Mouse (Mus musculus): Measurements from ENCODE around the gene Gpr161. TPM values are rescaled to one million over a fixed set of nuclear protein-coding genes. Genes with fewer than 3 reads are reported as not detected.

The Gpr161 gene
- 0.57 and 0.59 TPM in 2 replicates for polyA plus RNA-seq (2015; fragmentation: Nextera tagmentation; extraction: Ambion mirVana)

DNA sequence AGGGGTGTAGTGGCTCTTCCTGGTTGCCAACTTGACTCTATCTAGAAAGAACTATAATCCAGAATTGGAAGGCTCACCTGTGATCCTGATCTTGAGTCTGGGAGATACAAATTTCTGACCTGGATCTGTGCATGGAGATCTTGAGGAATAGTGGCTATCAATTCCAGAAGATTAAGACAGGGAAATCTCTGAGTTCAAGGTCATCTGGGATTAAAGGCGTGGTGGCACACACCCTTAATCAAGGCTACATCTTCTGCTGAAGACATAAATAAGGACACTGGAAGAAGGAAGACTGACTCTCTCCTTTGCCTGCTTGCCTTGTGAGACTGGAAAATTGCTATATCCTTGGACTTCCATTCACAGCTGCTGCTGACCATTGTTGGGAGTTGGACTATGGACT, at the start of gene Gpr161:
Gene Gpr161, plus strand, starts transcription at position 301 of the 400 bp plus-strand sequence.
- no peaks in the 10 kb centered on the region for H3K4me1 ChIP-seq

DNA sequence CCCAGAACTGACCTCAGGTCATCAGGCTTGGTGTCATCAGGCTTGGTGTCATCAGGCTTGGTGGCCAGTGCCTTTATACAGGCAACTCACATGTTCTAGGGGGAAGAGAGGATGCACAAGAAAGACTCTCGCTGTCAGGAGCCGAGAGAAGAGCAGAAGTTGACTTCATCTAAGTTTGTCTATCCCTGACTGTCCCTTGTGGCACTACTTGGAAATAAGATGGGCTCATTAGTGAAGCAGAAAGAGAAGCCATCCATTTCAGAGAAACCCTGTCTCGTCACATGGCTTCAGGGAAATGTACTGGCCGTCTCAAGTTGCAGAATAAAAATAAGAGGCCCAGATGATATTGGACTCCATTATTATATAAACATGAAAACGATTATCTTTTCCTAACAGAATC, 49.0 kb upstream of the Gpr161 start:
- Histone ChIP-seq H3K9ac (no peak overlapping the region), H3K27me3 (replicated peaks) (no peaks in the 10 kb centered on the region), H3K36me3 (no peaks in the 10 kb centered on the region), H3K27ac (replicated peaks) (no peak overlapping the region), H3K9me3 (no peaks in the 10 kb centered on the region), H3K4me2 (no peak overlapping the region), H3K4me1 (no peaks in the 10 kb centered on the region), H3K4me3 (no peak overlapping the region)
- WGBS, result 75% methylated on average over 5 of the region's 5 CpGs
- no peak for ATAC-seq (ENCODE audit: extremely low read depth, insufficient number of reproducible peaks, low FRiP score, low TSS enrichment)

More for the DNA sequence above, at the start of gene Gpr161:
- no peaks in the 10 kb centered on the region for H3K9me3 ChIP-seq
- H3K27ac ChIP-seq (replicated peaks), result no peak within 1 kb of the TSS
- H3K36me3 ChIP-seq, result peaks cover 27% of the 10 kb centered on the region
- 88% methylated on average over 1 of the region's 1 CpGs for WGBS
- no peaks in the 10 kb centered on the region for H3K27me3 ChIP-seq (replicated peaks)
- no peak for ATAC-seq (ENCODE audit: extremely low read depth, insufficient number of reproducible peaks, low FRiP score, low TSS enrichment)
- H3K4me2 ChIP-seq, result no peak within 1 kb of the TSS
- H3K4me3 ChIP-seq, result no peak within 1 kb of the TSS
- no peak within 1 kb of the TSS for H3K9ac ChIP-seq

DNA sequence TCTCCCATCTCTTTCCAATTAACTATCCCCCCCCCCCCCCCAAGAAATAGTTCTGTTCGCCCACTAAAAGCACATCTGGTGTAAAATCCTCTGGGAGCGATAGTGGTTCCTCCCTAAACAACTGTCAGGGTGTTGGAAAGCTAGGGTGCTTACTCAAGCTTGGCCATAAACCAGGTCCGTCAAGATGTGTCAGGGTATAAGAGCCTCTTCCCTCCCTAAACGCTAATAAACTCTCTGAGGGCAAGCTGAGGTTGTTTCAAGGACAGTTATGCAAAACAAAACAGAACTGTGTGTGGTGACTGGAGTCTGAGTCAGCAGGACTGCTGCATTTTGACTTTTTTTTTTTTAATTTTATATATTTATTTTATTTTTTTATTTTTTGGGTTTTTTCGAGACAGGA, 48.5 kb upstream of the Gpr161 start:
- ATAC-seq (ENCODE audit: extremely low read depth, insufficient number of reproducible peaks, low FRiP score, low TSS enrichment), result no peak
- 71% methylated on average over 5 of the region's 5 CpGs for WGBS
- Histone ChIP-seq H3K4me1 (no peaks in the 10 kb centered on the region), H3K36me3 (no peaks in the 10 kb centered on the region), H3K27me3 (replicated peaks) (no peaks in the 10 kb centered on the region), H3K9ac (no peak overlapping the region), H3K4me2 (no peak overlapping the region), H3K9me3 (no peaks in the 10 kb centered on the region), H3K4me3 (no peak overlapping the region), H3K27ac (replicated peaks) (no peak overlapping the region)

DNA sequence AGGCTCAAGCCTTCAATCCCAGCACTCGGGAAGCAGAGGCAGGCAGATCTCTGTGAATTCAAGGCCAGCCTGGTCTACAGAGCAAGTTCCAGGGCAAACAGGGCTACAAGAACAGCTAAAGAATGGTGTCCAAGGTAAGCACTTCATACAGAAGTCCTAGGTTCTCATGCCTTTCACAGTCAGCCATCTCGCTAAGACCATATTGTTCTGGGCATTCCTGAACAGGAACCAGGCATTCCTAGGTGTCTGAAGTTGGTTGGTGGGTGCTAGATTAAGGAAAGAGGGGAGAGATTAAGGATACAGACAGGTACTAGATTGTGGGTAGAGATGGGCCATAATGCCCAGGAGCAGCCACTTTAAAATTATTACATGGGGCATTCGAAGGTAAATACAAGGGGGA, 47.8 kb upstream of the Gpr161 start:
- H3K4me3 ChIP-seq, result no peak overlapping the region
- no peak for ATAC-seq (ENCODE audit: extremely low read depth, insufficient number of reproducible peaks, low FRiP score, low TSS enrichment)
- H3K27me3 ChIP-seq (replicated peaks), result no peaks in the 10 kb centered on the region
- H3K9ac ChIP-seq, result no peak overlapping the region
- WGBS, result 81% methylated on average over 3 of the region's 3 CpGs
- H3K4me1 ChIP-seq, result no peaks in the 10 kb centered on the region
- no peaks in the 10 kb centered on the region for H3K36me3 ChIP-seq
- H3K4me2 ChIP-seq, result no peak overlapping the region
- no peaks in the 10 kb centered on the region for H3K9me3 ChIP-seq
- no peak overlapping the region for H3K27ac ChIP-seq (replicated peaks)

DNA sequence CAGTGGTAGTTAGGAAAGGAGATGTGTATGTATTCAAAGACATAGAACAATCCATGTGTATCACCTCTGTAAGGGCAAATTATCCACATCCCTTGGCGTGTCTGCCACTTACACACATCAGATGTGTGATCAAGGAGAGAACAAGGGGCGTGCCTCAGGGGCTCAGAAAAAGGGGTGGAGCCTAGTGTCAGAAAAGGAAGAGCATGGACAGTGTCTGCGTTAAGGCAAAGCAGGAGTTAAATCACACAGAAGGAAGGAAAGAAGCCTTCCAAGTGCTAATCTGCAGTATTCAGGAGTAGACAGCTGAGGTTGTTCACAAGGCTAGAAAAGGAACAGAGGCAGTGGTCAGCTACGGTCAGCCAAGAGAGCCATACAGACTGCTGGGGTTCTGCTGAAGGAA, 46.7 kb upstream of the Gpr161 start:
- no peaks in the 10 kb centered on the region for H3K27me3 ChIP-seq (replicated peaks)
- H3K9me3 ChIP-seq, result no peaks in the 10 kb centered on the region
- no peak overlapping the region for H3K27ac ChIP-seq (replicated peaks)
- H3K4me2 ChIP-seq, result no peak overlapping the region
- H3K4me3 ChIP-seq, result no peak overlapping the region
- no peak for ATAC-seq (ENCODE audit: extremely low read depth, insufficient number of reproducible peaks, low FRiP score, low TSS enrichment)
- H3K4me1 ChIP-seq, result no peaks in the 10 kb centered on the region
- H3K36me3 ChIP-seq, result no peaks in the 10 kb centered on the region
- H3K9ac ChIP-seq, result no peak overlapping the region
- 46% methylated on average over 4 of the region's 4 CpGs for WGBS

DNA sequence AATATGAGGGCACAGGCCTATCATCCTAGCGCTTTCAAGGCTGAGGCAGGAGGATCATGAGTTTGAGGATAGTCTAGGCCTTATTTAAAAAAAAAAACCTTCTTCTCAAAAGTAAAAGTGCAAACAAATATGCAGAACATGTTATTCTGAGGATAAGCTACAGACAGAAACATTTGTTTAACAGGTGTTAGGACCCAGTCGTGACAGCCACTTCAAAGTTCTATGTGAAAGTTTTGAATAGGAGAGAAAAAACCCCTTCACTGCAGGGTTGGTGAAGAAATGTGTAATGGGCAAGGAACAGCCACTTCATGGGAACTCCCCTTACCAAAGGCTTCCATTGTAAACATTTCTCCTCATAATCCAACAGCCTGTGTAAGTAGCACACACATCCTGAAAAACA, 45.0 kb upstream of the Gpr161 start:
- no peaks in the 10 kb centered on the region for H3K27me3 ChIP-seq (replicated peaks)
- no peak overlapping the region for H3K4me3 ChIP-seq
- H3K4me2 ChIP-seq, result no peak overlapping the region
- H3K27ac ChIP-seq (replicated peaks), result no peak overlapping the region
- WGBS, result 85% methylated on average over 2 of the region's 2 CpGs
- H3K4me1 ChIP-seq, result no peaks in the 10 kb centered on the region
- H3K36me3 ChIP-seq, result no peaks in the 10 kb centered on the region
- no peaks in the 10 kb centered on the region for H3K9me3 ChIP-seq
- H3K9ac ChIP-seq, result no peak overlapping the region
- ATAC-seq (ENCODE audit: extremely low read depth, insufficient number of reproducible peaks, low FRiP score, low TSS enrichment), result no peak

DNA sequence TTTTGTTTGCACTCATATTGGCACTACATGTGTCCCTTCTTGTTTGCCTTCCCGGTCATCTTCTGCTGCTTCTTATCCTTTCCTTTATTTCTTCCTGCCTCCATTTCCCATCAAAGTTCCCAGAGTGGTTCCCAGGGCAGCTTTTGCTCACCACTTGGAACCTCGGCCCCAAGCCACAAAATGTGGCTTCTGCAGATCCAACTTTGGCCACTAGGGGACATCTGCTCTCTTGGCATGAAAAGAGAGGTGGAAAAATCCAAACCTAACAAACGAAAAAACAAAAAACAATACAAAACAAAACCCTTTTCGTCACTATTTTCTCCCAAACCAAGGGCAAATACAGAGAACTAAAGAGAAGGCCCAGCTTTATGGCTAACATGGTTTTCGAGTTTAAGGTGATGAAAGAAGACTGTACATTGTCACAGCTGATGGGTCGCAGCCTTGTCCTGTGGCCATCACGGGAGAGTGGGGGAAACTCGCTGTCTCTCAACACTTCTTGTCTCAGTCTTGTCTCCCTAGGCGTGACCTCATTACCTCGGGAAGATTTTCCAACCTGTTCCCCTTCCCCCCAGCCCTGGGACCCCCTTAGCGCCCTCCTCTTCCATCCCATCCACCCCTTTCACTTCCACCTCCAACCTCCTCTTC, 43.4 kb upstream of the Gpr161 start:
- 22% methylated on average over 11 of the region's 11 CpGs for WGBS
- H3K36me3 ChIP-seq, result no peaks in the 10 kb centered on the region
- no peak for ATAC-seq (ENCODE audit: extremely low read depth, insufficient number of reproducible peaks, low FRiP score, low TSS enrichment)
- H3K27ac ChIP-seq (replicated peaks), result no peak overlapping the region
- H3K27me3 ChIP-seq (replicated peaks), result no peaks in the 10 kb centered on the region
- H3K4me1 ChIP-seq, result no peaks in the 10 kb centered on the region
- no peaks in the 10 kb centered on the region for H3K9me3 ChIP-seq
- H3K9ac ChIP-seq, result peak overlapping the region; percentile 12
- H3K4me2 ChIP-seq, result peak overlapping the region; percentile 58
- peak overlapping the region; percentile 32 for H3K4me3 ChIP-seq

DNA sequence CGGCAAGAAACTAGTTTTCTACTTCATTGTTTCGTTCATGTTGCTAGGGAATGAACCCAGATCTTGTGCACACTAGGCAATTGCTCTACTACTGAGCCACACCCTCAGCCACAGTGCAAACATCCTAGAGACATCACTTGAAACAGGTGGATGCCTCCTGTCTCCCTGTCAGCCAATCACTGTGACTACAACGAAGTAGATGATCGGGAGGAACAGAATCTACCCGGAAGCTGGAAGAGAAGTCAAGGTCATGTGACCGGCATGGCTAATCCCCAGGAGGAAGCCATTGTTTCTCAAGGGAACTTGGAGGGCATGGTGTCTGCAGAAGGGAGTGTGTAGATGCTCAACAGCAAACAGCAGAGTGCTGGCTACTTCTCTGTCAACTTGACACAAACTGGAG, 20.6 kb upstream of the Gpr161 start:
- Histone ChIP-seq H3K9me3 (no peaks in the 10 kb centered on the region), H3K36me3 (no peaks in the 10 kb centered on the region), H3K27me3 (replicated peaks) (no peaks in the 10 kb centered on the region), H3K4me3 (no peak overlapping the region), H3K9ac (no peak overlapping the region), H3K4me2 (no peak overlapping the region), H3K27ac (replicated peaks) (no peak overlapping the region), H3K4me1 (no peaks in the 10 kb centered on the region)
- 76% methylated on average over 6 of the region's 6 CpGs for WGBS
- no peak for ATAC-seq (ENCODE audit: extremely low read depth, insufficient number of reproducible peaks, low FRiP score, low TSS enrichment)

DNA sequence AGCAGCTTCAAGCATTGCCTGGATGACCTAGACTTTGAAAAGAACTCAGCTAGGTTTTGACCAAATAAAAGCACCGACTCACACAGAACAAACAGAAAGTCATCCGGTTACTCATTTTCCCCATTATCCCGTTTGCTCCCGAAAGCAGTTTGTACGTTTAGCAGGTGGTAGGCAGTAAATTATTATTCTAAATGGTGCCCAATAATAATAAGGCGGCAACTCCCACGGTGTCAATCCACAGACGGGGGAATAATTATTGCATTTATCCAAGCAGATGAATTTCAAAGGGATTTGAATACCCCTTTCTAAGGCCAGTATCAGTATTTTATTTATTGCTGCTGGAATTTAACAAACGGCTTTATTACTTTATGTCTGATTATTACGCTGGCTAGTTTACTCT, 14.8 kb upstream of the Gpr161 start:
- Histone ChIP-seq H3K27me3 (replicated peaks) (no peaks in the 10 kb centered on the region), H3K27ac (replicated peaks) (peak overlapping the region; percentile 78; the same call in 1 of the 2 replicates), H3K4me2 (peak overlapping the region; percentile 90), H3K4me1 (peaks cover 33% of the 10 kb centered on the region), H3K36me3 (no peaks in the 10 kb centered on the region), H3K9ac (peak overlapping the region; percentile 92), H3K4me3 (peak overlapping the region; percentile 82), H3K9me3 (no peaks in the 10 kb centered on the region)
- 79% methylated on average over 10 of the region's 10 CpGs for WGBS
- ATAC-seq (ENCODE audit: extremely low read depth, insufficient number of reproducible peaks, low FRiP score, low TSS enrichment), result no peak

DNA sequence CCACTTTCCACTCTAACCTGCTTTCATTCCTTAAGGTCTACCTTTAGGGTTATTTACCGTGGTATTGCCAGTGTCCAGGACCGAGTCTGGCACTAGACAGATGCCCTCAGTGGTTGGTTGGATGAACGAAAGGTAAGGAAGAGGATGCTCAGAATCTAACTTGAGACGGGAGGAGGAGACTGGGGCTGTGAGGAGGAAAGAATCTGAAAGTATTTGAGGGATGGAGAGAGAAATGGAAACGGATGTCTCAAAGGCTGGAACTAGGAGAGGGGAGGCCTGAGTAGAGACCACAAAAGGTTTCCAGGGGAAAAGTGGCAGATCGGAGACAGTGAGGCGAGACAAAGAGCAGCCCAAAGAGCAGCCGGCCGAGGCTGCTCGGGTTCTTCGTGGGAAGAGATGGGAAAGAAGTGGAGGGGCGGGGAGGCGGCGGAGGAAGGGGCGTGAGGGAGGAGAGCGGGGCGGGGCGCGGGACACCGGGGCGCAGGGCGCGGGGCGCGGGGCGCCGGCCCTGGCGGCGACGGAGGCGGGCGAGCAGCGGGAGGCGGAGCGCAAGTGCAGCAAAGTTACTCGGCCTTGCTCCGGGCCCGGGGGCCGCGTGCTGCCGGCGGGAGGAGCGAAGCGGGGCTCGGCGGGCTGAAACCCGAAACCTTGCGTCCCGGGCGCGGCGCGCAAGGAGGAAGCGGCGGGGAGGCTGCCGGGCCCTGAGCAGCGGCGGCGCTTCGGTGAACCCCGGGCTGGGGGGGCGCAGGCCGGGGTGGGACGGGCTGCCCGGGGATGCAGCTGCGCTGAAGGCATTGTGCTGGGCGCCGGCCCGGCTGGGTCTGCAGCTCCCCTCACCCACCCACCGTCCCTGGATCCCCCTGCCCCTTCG, 14.0 kb upstream of the Gpr161 start:
- peak; percentile 53; the same call in 1 of the 2 replicates for ATAC-seq (ENCODE audit: extremely low read depth, insufficient number of reproducible peaks, low FRiP score, low TSS enrichment)
- peak overlapping the region; percentile 90 for H3K4me2 ChIP-seq
- H3K4me1 ChIP-seq, result peaks cover 33% of the 10 kb centered on the region
- H3K9ac ChIP-seq, result peak overlapping the region; percentile 92
- H3K27ac ChIP-seq (replicated peaks), result peak overlapping the region; percentile 78
- no peaks in the 10 kb centered on the region for H3K9me3 ChIP-seq
- H3K4me3 ChIP-seq, result peak overlapping the region; percentile 82
- 1% methylated on average over 71 of the region's 71 CpGs for WGBS
- no peaks in the 10 kb centered on the region for H3K36me3 ChIP-seq
- no peaks in the 10 kb centered on the region for H3K27me3 ChIP-seq (replicated peaks)

DNA sequence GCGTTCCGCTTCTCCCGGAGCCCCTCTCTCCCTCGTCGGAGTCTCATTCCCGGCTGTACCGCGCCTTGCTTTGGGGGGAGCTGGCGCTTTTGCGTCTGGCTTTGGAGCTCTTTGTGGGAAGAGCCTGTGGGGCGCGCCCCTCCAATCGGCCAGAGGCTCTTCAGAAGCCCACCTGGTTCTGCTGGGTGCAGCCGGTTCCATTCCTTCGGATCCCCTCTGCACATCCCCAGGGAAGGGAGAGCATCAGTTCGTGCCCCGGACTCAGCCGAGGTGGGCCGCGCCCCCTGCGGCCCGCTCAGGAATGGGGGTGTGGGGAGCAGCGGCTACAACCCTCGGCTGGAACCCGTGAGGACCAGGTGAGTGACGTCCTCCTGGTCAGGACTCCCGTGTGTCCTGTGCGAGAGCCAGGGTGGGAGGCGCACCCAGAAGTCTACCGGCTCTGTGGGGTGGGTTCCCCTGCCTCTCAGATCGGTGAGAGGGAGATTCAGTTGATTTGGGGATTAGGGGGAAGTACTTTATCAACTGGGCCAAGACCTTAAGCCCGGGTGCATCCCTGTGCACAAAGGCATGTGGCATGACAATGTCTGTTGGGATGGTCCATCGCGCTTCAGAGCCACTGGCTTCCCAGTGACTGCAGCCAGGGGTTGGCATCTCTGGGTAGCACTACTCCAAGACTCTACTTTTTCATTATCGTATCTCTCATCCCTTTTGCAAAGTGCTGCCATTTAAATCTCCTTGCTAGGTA, 13.2 kb upstream of the Gpr161 start:
- 2% methylated on average over 35 of the region's 35 CpGs for WGBS

More for the DNA sequence above, 13.2 kb upstream of the Gpr161 start:
- H3K4me1 ChIP-seq, result peaks cover 33% of the 10 kb centered on the region
- H3K9ac ChIP-seq, result peak overlapping the region; percentile 92
- H3K27me3 ChIP-seq (replicated peaks), result no peaks in the 10 kb centered on the region
- H3K9me3 ChIP-seq, result no peaks in the 10 kb centered on the region
- peak overlapping the region; percentile 82 for H3K4me3 ChIP-seq
- ATAC-seq (ENCODE audit: extremely low read depth, insufficient number of reproducible peaks, low FRiP score, low TSS enrichment), result peak; percentile 15; the same call in 1 of the 2 replicates
- no peaks in the 10 kb centered on the region for H3K36me3 ChIP-seq
- peak overlapping the region; percentile 78 for H3K27ac ChIP-seq (replicated peaks)
- H3K4me2 ChIP-seq, result peak overlapping the region; percentile 90
